Mouse (Mus musculus) neural tube, embryonic 11.5 days (tissue): Measurements from ENCODE around the gene Tmem98. TPM values are rescaled to one million over a fixed set of nuclear protein-coding genes. Genes with fewer than 3 reads are reported as not detected.

Experiments
- ATAC-seq: fragments of 200-750 bp; cut with Nextera tagmentation; 2 replicates; pipeline ENCODE4 v1.8.0; 2017; ENCODE audit warnings: moderate number of reproducible peaks, mild to moderate bottlenecking, moderate TSS enrichment, moderate library complexity; ENCODE audit not compliant: insufficient read depth, low FRiP score, low TSS enrichment
- DNase-seq: peaks from one replicate; pipeline ENCODE4 v3.0.0-alpha.2; 2015; ENCODE audit warnings: low spot score
- H3K27ac ChIP-seq: fragments of 300-500 bp; sonication (generic); 2 replicates; pipeline ENCODE4 v1.5.1; 2014; ENCODE audit warnings: low read depth, mild to moderate bottlenecking, low read length
- H3K27me3 ChIP-seq: fragments of 300-500 bp; sonication (generic); 2 replicates; pipeline ENCODE4 v1.6.1; 2014; ENCODE audit warnings: mild to moderate bottlenecking, low read length, mixed read lengths; ENCODE audit not compliant: control insufficient read depth, insufficient read depth
- H3K36me3 ChIP-seq: fragments of 300-500 bp; sonication (generic); 2 replicates; pipeline ENCODE4 v1.6.1; 2014; ENCODE audit warnings: mild to moderate bottlenecking, low read length, moderate library complexity, mixed read lengths; ENCODE audit not compliant: control insufficient read depth, insufficient read depth
- H3K4me1 ChIP-seq: fragments of 300-500 bp; sonication (generic); 2 replicates; pipeline ENCODE4 v1.6.1; 2014; ENCODE audit warnings: low read length, mixed read lengths; ENCODE audit not compliant: control insufficient read depth, insufficient read depth
- H3K4me2 ChIP-seq: fragments of 300-500 bp; sonication (generic); 2 replicates; pipeline ENCODE4 v1.6.1; 2014; ENCODE audit warnings: low read depth, mild to moderate bottlenecking, moderate library complexity
- H3K4me3 ChIP-seq: fragments of 300-500 bp; sonication (generic); 2 replicates; pipeline ENCODE4 v1.5.1; 2014; ENCODE audit warnings: low read depth, low read length
- H3K9ac ChIP-seq: fragments of 300-500 bp; sonication (generic); 2 replicates; pipeline ENCODE4 v1.6.1; 2014; ENCODE audit warnings: mild to moderate bottlenecking, low read length
- H3K9me3 ChIP-seq: fragments of 300-500 bp; sonication (generic); 2 replicates; pipeline ENCODE4 v1.6.1; 2016; ENCODE audit warnings: low read length; ENCODE audit not compliant: control insufficient read depth
- WGBS: fragments of 180-500 bp; shearing (Covaris S2); extraction: QIAGEN DNeasy Blood & Tissue Kit; methylation state at CpG from one replicate; pipeline ENCODE4 v1.1.7; 2014; 5-methylcytosine and 5-hydroxymethylcytosine counted together
- polyA plus RNA-seq: library from polyadenylated mRNA; unstranded; fragments of >200 nt; fragmentation: Nextera tagmentation; extraction: Ambion mirVana; gene quantifications from 2 replicates; pipeline ENCODE4 v1.2.1, GENCODE M21; 2014

Gene Tmem98
- polyA plus RNA-seq, 1 experiment from 2014 or later = 76.3 TPM

DNA sequence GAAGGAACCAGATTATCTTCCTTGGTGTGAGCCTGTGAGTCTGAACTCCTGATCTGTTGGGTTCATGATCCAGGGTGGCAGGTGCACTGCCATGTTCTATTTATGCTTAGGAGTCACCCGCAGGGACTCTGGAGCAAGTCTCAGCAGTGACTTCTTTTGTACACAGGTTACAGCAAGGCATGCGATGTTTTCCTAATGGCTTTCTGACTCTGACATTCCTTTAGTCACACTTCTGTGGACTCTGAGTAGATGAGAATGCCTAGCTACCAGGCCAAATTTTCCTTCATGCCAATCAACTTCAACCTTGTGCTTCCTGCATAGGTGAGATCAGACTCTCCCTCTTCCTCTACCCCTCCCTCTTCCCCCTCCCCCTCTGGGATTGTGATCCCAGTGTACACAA is 25.4 kb downstream of the Tmem98 start:
- ATAC-seq = no peak
- 83% methylated on average over 2 of the region's 2 CpGs for WGBS

DNA sequence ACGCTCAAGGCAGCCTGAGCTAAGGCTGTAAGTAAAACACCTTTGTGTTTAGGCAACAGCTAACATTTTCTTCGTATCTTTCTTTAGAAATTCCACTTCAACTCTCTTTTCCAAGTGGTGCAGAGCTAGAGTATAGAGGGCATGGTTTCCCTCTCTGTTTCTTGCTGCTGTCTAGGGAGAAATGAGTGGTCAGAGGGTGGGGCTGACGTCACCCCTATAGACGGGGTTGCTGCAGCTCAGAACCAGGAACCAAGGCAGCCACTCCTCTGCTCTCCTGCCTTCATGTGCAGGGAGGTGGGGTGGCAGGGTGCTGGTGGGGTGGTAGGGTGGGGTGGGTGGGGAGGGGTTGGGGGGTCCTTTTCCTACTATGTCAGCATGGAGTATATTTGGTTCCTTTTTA is 25.9 kb downstream of the Tmem98 start:
- Histone ChIP-seq H3K4me2 (no peak overlapping the region), H3K36me3 (no peaks in the 10 kb centered on the region), H3K9ac (no peak overlapping the region), H3K27ac (no peak overlapping the region), H3K27me3 (no peaks in the 10 kb centered on the region), H3K4me3 (no peak overlapping the region), H3K4me1 (no peaks in the 10 kb centered on the region), H3K9me3 (no peaks in the 10 kb centered on the region)
- 75% methylated on average over 4 of the region's 4 CpGs for WGBS
- ATAC-seq (no peak), DNase-seq (no peak)

More for the DNA sequence above, 25.4 kb downstream of the Tmem98 start:
- no peak overlapping the region for H3K4me2 ChIP-seq
- H3K27me3 ChIP-seq = no peaks in the 10 kb centered on the region
- H3K27ac ChIP-seq = no peak overlapping the region
- no peaks in the 10 kb centered on the region for H3K9me3 ChIP-seq
- no peak overlapping the region for H3K9ac ChIP-seq
- DNase-seq = no peak
- H3K4me1 ChIP-seq = no peaks in the 10 kb centered on the region
- no peak overlapping the region for H3K4me3 ChIP-seq
- no peaks in the 10 kb centered on the region for H3K36me3 ChIP-seq

DNA sequence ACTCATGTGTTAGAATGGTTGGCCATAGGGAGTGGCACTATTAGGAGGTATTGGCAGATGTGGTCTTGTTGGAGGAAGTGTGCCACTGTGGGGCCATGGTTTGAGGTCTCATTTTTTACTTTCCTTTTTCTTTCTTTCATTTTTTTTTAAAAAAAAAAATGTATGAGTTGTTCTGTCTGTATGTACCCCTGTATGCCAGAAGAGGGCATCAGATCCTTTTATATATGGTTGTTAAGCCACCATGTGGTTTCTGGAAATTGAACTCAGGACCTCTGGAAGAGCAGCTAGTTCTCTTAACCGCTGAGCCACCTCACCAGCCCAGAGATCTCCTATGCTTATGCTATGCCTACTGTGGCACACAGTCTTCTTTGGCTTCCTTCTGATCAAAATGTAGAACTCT is 28.7 kb downstream of the Tmem98 start:
- Histone ChIP-seq H3K4me2 (no peak overlapping the region), H3K27me3 (no peaks in the 10 kb centered on the region), H3K27ac (no peak overlapping the region), H3K9me3 (no peaks in the 10 kb centered on the region), H3K36me3 (no peaks in the 10 kb centered on the region), H3K4me1 (no peaks in the 10 kb centered on the region), H3K9ac (no peak overlapping the region), H3K4me3 (no peak overlapping the region)
- ATAC-seq (no peak), DNase-seq (no peak)
- 78% methylated on average over 1 of the region's 1 CpGs for WGBS

DNA sequence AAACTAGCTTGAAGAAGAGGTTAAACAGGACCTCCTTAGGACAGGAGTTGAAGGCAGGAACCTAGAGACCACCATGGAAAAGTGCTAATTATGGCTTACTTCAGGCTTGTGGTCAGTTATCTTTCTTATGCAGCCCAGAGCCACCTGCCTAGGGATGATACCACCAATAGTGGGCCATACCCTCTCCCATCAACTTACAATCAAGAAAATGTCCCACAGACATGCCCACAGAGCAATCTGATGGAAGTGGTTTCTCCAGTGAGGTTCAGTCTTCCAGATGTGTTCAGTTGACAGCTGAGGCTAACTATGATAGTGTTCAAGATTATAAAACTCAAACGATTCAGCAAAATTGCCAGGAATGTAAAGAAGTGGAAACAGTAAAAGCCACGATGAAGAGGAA is 33.5 kb downstream of the Tmem98 start:
- Histone ChIP-seq H3K4me3 (no peak overlapping the region), H3K4me1 (no peaks in the 10 kb centered on the region), H3K36me3 (no peaks in the 10 kb centered on the region), H3K4me2 (no peak overlapping the region), H3K9ac (no peak overlapping the region), H3K27ac (no peak overlapping the region), H3K27me3 (no peaks in the 10 kb centered on the region), H3K9me3 (no peaks in the 10 kb centered on the region)
- ATAC-seq (no peak), DNase-seq (no peak)
- 93% methylated on average over 2 of the region's 2 CpGs for WGBS

DNA sequence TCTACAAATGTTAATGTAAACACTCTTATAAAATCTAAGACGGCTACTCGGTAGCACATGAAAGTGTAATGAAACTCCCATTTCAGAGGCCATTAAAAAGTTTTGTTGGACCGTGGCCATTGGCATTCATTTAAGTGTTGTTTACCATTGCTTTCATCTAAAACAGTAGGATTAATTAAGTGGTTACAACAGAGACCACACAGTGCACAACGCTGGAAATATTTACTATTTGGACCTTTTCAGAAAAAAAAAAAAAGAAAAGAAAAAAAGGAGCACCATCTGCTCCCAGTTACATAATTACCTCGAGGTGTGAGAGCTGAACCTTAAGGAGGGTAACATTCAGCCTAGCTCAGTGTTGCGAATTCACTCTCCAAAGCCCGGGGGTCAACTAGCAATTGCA is 35.5 kb downstream of the Tmem98 start:
- H3K36me3 ChIP-seq = no peaks in the 10 kb centered on the region
- DNase-seq = no peak
- no peaks in the 10 kb centered on the region for H3K4me1 ChIP-seq
- H3K9me3 ChIP-seq = no peaks in the 10 kb centered on the region
- no peak overlapping the region for H3K27ac ChIP-seq
- H3K9ac ChIP-seq = no peak overlapping the region
- no peaks in the 10 kb centered on the region for H3K27me3 ChIP-seq
- no peak overlapping the region for H3K4me3 ChIP-seq
- no peak for ATAC-seq
- no peak overlapping the region for H3K4me2 ChIP-seq
- WGBS = 62% methylated on average over 7 of the region's 7 CpGs

DNA sequence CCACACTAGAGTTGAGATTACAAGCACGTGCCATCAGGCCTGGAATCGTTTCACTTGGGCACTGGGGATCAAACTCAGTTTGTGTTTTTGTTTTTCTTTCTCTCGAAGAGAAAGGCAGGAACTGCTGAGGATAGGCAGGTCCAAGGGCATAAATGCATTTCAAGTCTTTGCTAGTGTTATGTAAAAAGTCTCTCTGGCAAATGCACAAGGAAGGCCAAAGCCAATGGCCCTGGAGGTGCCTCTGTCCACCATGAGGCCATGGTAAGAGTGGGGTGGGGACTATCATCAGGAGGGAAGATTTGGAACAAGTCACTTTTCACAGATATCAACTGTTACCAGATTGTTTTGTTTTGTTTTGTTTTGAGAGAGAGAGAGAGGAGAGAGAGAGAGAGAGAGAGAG is 36.1 kb downstream of the Tmem98 start:
- ATAC-seq = no peak
- WGBS = 57% methylated on average over 3 of the region's 3 CpGs
- Histone ChIP-seq H3K4me1 (no peaks in the 10 kb centered on the region), H3K4me3 (no peak overlapping the region), H3K9me3 (no peaks in the 10 kb centered on the region), H3K9ac (no peak overlapping the region), H3K27me3 (no peaks in the 10 kb centered on the region), H3K36me3 (no peaks in the 10 kb centered on the region), H3K27ac (no peak overlapping the region), H3K4me2 (no peak overlapping the region)
- no peak for DNase-seq

DNA sequence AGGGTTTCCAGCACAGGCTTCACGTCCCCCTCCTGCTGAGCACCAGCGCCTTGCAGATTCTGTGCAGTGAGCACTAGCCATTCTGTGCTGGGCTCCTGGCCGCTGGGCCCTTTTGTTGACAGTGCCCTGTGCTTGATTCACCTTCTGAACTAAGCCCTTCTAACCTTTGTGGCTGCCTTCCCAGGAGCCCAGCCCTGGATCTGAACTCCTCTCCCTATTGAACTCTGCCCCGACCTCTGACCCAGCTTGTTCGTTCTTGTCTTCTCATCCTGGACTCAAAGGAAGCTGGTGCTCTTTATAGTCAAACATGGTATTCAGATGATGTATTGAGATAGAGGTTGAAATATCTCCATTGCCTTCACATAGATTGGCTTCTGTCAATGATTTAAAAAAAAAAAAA is 38.2 kb downstream of the Tmem98 start:
- WGBS = 47% methylated on average over 5 of the region's 5 CpGs

DNA sequence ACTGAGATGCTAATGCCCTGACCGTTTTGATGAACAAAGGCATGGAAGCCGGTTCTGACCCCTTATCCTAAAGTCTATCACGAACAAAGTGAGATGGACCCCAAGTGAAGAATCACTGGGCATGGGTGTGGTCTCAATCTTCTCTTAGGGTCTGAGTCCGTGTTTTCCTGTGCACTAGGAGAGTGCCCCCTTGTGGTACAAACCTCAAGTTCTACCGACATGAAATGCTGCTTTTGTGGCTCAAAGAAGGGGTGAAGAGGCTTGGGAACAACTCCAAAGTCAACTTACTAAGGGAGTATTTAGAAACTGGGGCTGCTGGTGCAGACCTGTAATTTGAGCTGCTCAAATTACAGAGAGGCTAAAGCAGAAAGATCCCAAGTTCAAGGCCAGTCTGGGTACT is 41.9 kb downstream of the Tmem98 start:
- DNase-seq (no peak), ATAC-seq (no peak)
- Histone ChIP-seq H3K27me3 (no peaks in the 10 kb centered on the region), H3K4me1 (no peaks in the 10 kb centered on the region), H3K4me2 (no peak overlapping the region), H3K27ac (no peak overlapping the region), H3K36me3 (no peaks in the 10 kb centered on the region), H3K9me3 (no peaks in the 10 kb centered on the region), H3K4me3 (no peak overlapping the region), H3K9ac (no peak overlapping the region)
- WGBS = 47% methylated on average over 5 of the region's 5 CpGs

More for the DNA sequence above, 38.2 kb downstream of the Tmem98 start:
- Histone ChIP-seq H3K9me3 (no peaks in the 10 kb centered on the region), H3K9ac (no peak overlapping the region), H3K27ac (no peak overlapping the region), H3K27me3 (no peaks in the 10 kb centered on the region), H3K36me3 (no peaks in the 10 kb centered on the region), H3K4me2 (no peak overlapping the region), H3K4me3 (no peak overlapping the region), H3K4me1 (no peaks in the 10 kb centered on the region)
- no peak for DNase-seq
- no peak for ATAC-seq

DNA sequence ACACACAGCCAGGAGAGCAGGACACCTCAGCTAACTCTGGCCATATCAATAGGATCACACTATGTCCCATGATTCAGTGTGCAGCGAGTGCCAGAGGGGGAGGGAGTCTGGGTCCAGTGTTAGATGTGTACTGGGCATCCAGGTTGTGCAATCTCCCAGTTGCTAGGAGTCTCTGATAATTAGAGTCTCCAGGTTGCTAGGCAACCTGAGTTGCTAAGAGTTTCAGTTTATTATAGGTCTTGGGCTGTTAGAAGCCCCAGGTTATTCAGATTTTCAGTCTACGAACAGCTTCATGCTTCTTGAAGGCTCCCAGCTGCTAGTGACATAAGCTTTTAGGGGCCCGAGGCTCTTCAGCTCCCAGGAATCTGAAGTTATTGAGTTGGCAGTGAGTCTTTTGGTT is 43.0 kb downstream of the Tmem98 start:
- WGBS = 73% methylated on average over 3 of the region's 3 CpGs
- Histone ChIP-seq H3K4me3 (no peak overlapping the region), H3K27ac (no peak overlapping the region), H3K27me3 (no peaks in the 10 kb centered on the region), H3K4me1 (no peaks in the 10 kb centered on the region), H3K4me2 (no peak overlapping the region), H3K9ac (no peak overlapping the region), H3K36me3 (no peaks in the 10 kb centered on the region), H3K9me3 (no peaks in the 10 kb centered on the region)
- DNase-seq = no peak
- no peak for ATAC-seq
